Mouse (Mus musculus) megakaryocyte, embryonic 14.5 days (primary cell): ENCODE results near the gene Lias. TPM values are rescaled to one million over a fixed set of nuclear protein-coding genes. Genes with fewer than 3 reads are reported as not detected.

Experiments
- H3K27me3 ChIP-seq: replicated peaks from 2 replicates; pipeline ENCODE3; 2012; ENCODE audit warnings: inconsistent platforms
- H3K36me3 ChIP-seq: replicated peaks from 2 replicates; pipeline ENCODE3; 2012; ENCODE audit warnings: low read length, inconsistent platforms, mixed read lengths
- H3K4me1 ChIP-seq: 2 replicates; pipeline ENCODE4 v1.6.1; 2012; ENCODE audit warnings: inconsistent platforms
- H3K4me3 ChIP-seq: replicated peaks from 2 replicates; pipeline ENCODE3; 2012; ENCODE audit warnings: moderate library complexity, mild to moderate bottlenecking, inconsistent platforms
- H3K9me3 ChIP-seq: 2 replicates; pipeline ENCODE4 v1.6.1; 2012; ENCODE audit warnings: inconsistent platforms
- FLI1 ChIP-seq: IDR thresholded peaks from 2 replicates; pipeline ENCODE4 v1.6.1; 2012; ENCODE audit warnings: low read length, inconsistent platforms, mixed read lengths
- GATA1 ChIP-seq: IDR thresholded peaks from 3 replicates; pipeline ENCODE4 v1.6.1; 2012; ENCODE audit warnings: mixed read lengths, low read length, inconsistent platforms, borderline replicate concordance
- polyA plus RNA-seq: library from polyadenylated mRNA; stranded (reverse); fragments of >175 nt; gene quantifications from 2 replicates; pipeline ENCODE4 v1.2.3, GENCODE M21; 2012; ENCODE audit warnings: low replicate concordance; ENCODE audit not compliant: insufficient read depth

Gene Lias
- polyA plus RNA-seq, 1 experiment: 2.3 TPM

- Histone ChIP-seq H3K27me3 (no peaks in the 10 kb centered on the region), H3K9me3 (no peaks in the 10 kb centered on the region), H3K4me1 (peaks cover 19% of the 10 kb centered on the region), H3K36me3 (peaks cover 67% of the 10 kb centered on the region), H3K4me3 (no peak overlapping the region)
- TF ChIP-seq FLI1: no peak
- TF ChIP-seq GATA1: no peak
Observed at GRCm38 (mm10) chr5:65444981-65445380, 53.7 kb downstream of the Lias start.

- no peak overlapping the region for H3K4me3 ChIP-seq
- no peaks in the 10 kb centered on the region for H3K27me3 ChIP-seq
- TF ChIP-seq GATA1 (no peak), FLI1 (no peak)
- H3K9me3 ChIP-seq: no peaks in the 10 kb centered on the region
- peaks cover 16% of the 10 kb centered on the region for H3K4me1 ChIP-seq
- peaks cover 84% of the 10 kb centered on the region for H3K36me3 ChIP-seq
Observed at GRCm38 (mm10) chr5:65446756-65447155, 55.5 kb downstream of the Lias start.

GRCm38 (mm10) chr5:65447826-65448225 lies 56.5 kb downstream of the Lias start:
- Histone ChIP-seq H3K4me3 (no peak overlapping the region), H3K9me3 (no peaks in the 10 kb centered on the region), H3K4me1 (peaks cover 16% of the 10 kb centered on the region), H3K36me3 (peaks cover 87% of the 10 kb centered on the region), H3K27me3 (no peaks in the 10 kb centered on the region)
- TF ChIP-seq FLI1: no peak

- H3K4me3 ChIP-seq: no peak overlapping the region
- no peaks in the 10 kb centered on the region for H3K27me3 ChIP-seq
- H3K4me1 ChIP-seq: peaks cover 16% of the 10 kb centered on the region
- no peaks in the 10 kb centered on the region for H3K9me3 ChIP-seq
- no peak for TF ChIP-seq GATA1
- no peak for TF ChIP-seq FLI1
- H3K36me3 ChIP-seq: peaks cover 91% of the 10 kb centered on the region
Observed at GRCm38 (mm10) chr5:65448941-65449340, 57.6 kb downstream of the Lias start.

GRCm38 (mm10) chr5:65454771-65455170 lies 63.5 kb downstream of the Lias start:
- Histone ChIP-seq H3K27me3 (no peaks in the 10 kb centered on the region), H3K9me3 (no peaks in the 10 kb centered on the region), H3K36me3 (peaks cover 95% of the 10 kb centered on the region), H3K4me1 (peaks cover 21% of the 10 kb centered on the region), H3K4me3 (no peak overlapping the region)
- no peak for TF ChIP-seq FLI1
- TF ChIP-seq GATA1: no peak

GRCm38 (mm10) chr5:65457086-65457827 lies 66.0 kb downstream of the Lias start:
- Histone ChIP-seq H3K27me3 (no peaks in the 10 kb centered on the region), H3K4me3 (no peak overlapping the region), H3K36me3 (peaks cover 91% of the 10 kb centered on the region), H3K4me1 (peaks cover 33% of the 10 kb centered on the region), H3K9me3 (no peaks in the 10 kb centered on the region)
- TF ChIP-seq GATA1 (no peak), FLI1 (no peak)

GRCm38 (mm10) chr5:65457846-65458245 lies 66.5 kb downstream of the Lias start:
- TF ChIP-seq FLI1: no peak
- TF ChIP-seq GATA1: no peak
- Histone ChIP-seq H3K4me1 (peaks cover 33% of the 10 kb centered on the region), H3K4me3 (no peak overlapping the region), H3K27me3 (no peaks in the 10 kb centered on the region), H3K36me3 (peaks cover 90% of the 10 kb centered on the region), H3K9me3 (no peaks in the 10 kb centered on the region)

- peaks cover 33% of the 10 kb centered on the region for H3K4me1 ChIP-seq
- TF ChIP-seq FLI1: no peak
- no peak for TF ChIP-seq GATA1
- H3K36me3 ChIP-seq: peaks cover 87% of the 10 kb centered on the region
- H3K9me3 ChIP-seq: no peaks in the 10 kb centered on the region
- H3K27me3 ChIP-seq: no peaks in the 10 kb centered on the region
- H3K4me3 ChIP-seq: no peak overlapping the region
Observed at GRCm38 (mm10) chr5:65459454-65459853, 68.2 kb downstream of the Lias start.

Other genes with a start within 250 kb of the Lias start
- gene Wdr19, start 191.8 kb upstream of the Lias start, polyA plus RNA-seq: 0.38 TPM in 1 of 2 replicates, not detected in the other
- gene Rfc1, start 55.8 kb upstream of the Lias start, polyA plus RNA-seq: 2.0 TPM in 1 of 2 replicates, not detected in the other
- gene Klb, start 43.2 kb upstream of the Lias start, polyA plus RNA-seq: not detected in 2 replicates
- 11.7 and 69.1 TPM in 2 replicates for gene Rpl9, start 53 bp upstream of the Lias start, polyA plus RNA-seq
- 3.2 TPM in 1 of 2 replicates, not detected in the other for gene Ugdh, start 44.5 kb downstream of the Lias start, polyA plus RNA-seq
- 52.6 TPM in 1 of 2 replicates, not detected in the other for gene Gm43552, start 101.3 kb downstream of the Lias start, polyA plus RNA-seq
- 60.5 and 108 TPM in 2 replicates for gene Smim14, start 145.7 kb downstream of the Lias start, polyA plus RNA-seq
- gene Ube2k, start 145.7 kb downstream of the Lias start, polyA plus RNA-seq: 16.2 and 135 TPM in 2 replicates